Mouse (Mus musculus) heart, adult 2 months (tissue): ENCODE measurements around the gene Rnf150.

ENCODE experiments used
- CTCF ChIP-seq: fragments of 200-600 bp; IDR thresholded peaks from 2 replicates; pipeline ENCODE4 v1.8.1; 2022; ENCODE audit warnings: antibody characterized with exemption, mild to moderate bottlenecking, moderate library complexity
- EP300 ChIP-seq: fragments of 200-500 bp; IDR thresholded peaks from 2 replicates; pipeline ENCODE4 v1.6.1; 2011; ENCODE audit warnings: low read depth, low read length, control low read depth; ENCODE audit not compliant: insufficient read depth
- POLR2A ChIP-seq: fragments of 200-500 bp; IDR thresholded peaks from 2 replicates; pipeline ENCODE4 v1.6.1; 2011; ENCODE audit warnings: mild to moderate bottlenecking, low read depth, low read length, control low read depth; ENCODE audit not compliant: insufficient read depth

GRCm38 (mm10) chr8:82887234-82887633 is 24.1 kb downstream of the Rnf150 start:
- no peak for TF ChIP-seq EP300
- no peak for TF ChIP-seq CTCF
- TF ChIP-seq POLR2A: no peak
